7 mouse cellular contexts compared by ENCODE assay signal in genomic region chr5:9068886-9069285, GRCm38 (mm10). TPM values are rescaled to one million over a fixed set of nuclear protein-coding genes. Genes with fewer than 3 reads are reported as not detected.
DNase-seq lines count a peak whose midpoint lies in the region; TF ChIP-seq lines count a peak whose summit lies in the region.

No protein-coding gene starts in this region.

- peak; percentile 69 for DNase-seq in ovary, adult 18-20 months (ENCODE audit: low spot score)
- DNase-seq in ovary, postnatal 14 days (ENCODE audit: low spot score): no peak
- DNase-seq in brain, adult 2 months (ENCODE audit: low read depth, low spot score): peak; percentile 96
- DNase-seq in gastrocnemius, adult 2 months: peak; percentile 50
- peak; percentile 28 to 42 for DNase-seq in layer of hippocampus, postnatal 10 days (ENCODE audit: low spot score in 2 of 2)
- DNase-seq in spleen, adult 12 weeks (ENCODE audit: low spot score): no peak

- no peak overlapping the region for H3K4me3 ChIP-seq in gastrocnemius, adult 2 months
- no peak overlapping the region for H3K4me3 ChIP-seq in myocyte

- no peak overlapping the region for H3ac ChIP-seq in myocyte (ENCODE audit: control insufficient read depth, insufficient read length)

- no peaks in the 10 kb centered on the region for H3K27me3 ChIP-seq in myocyte (ENCODE audit: control insufficient read depth, insufficient read depth, insufficient read length)

- intact Hi-C loops in gastrocnemius, adult 2 months (cut with DNase I): loop anchor here (10.0 kb wide), 2 partner anchors 46 to 204 kb away; no protein-coding TSS in a partner anchor

- TF ChIP-seq POLR2A in myocyte (IDR thresholded peaks at IDR 0.05; ENCODE audit: insufficient read length, low read depth): no peak

- H3K79me2 ChIP-seq in myocyte (ENCODE audit: control insufficient read depth, insufficient read depth): no peaks in the 10 kb centered on the region

- H3K36me3 ChIP-seq in myocyte (ENCODE audit: control insufficient read depth, insufficient read depth): no peaks in the 10 kb centered on the region

- no peak for TF ChIP-seq CTCF in gastrocnemius, adult 2 months (IDR thresholded peaks at IDR 0.05)

- peak overlapping the region; percentile 70 for H3K4me2 ChIP-seq in myocyte (ENCODE audit: low read depth)

- H3K27ac ChIP-seq in gastrocnemius, adult 2 months: no peak overlapping the region

TF ChIP-seq in myocyte, 11 proteins besides CTCF, POLR2A, EP300 and RAD21:
- TF ChIP-seq MAX (IDR thresholded peaks at IDR 0.05; ENCODE audit: low read depth) (peak; percentile 39), MYOD1 (IDR thresholded peaks at IDR 0.05; ENCODE audit: control insufficient read depth in 1 of 3, insufficient read length in 2 of 3, low read depth in 2 of 3) (peak in 1 of 3 experiments; percentile 29), USF1 (IDR thresholded peaks at IDR 0.05; ENCODE audit: low read depth) (no peak), CEBPB (IDR thresholded peaks at IDR 0.05; ENCODE audit: insufficient read depth, poor library complexity, severe bottlenecking) (peak; percentile 26; the same call in 1 of the 2 replicates)

RNA-seq across cellular contexts. Expression of gene Tmem243, which starts 31.6 kb away (rescaled TPM):
- 1 to 10 TPM; 7.5 to 9.5 TPM for total RNA-seq in gastrocnemius, adult 2 months (2021)
- 1 to 10 TPM; 6.7 to 6.8 TPM for total RNA-seq in layer of hippocampus, postnatal 10 days (2021)
- 2.7 TPM for polyA plus RNA-seq in myocyte (2012; fragmentation: generic; extraction: Trizol)

Comparison
In these comparisons a context has a peak if more than half of its experiments do, and no peak if none do; other contexts are left out.
1. DNase-seq: peak in ovary, adult 18-20 months (single experiment), brain, adult 2 months (single experiment), gastrocnemius, adult 2 months (single experiment) and layer of hippocampus, postnatal 10 days (2 of 2); none in ovary, postnatal 14 days (single experiment) and spleen, adult 12 weeks (single experiment).